Mouse (Mus musculus) brain, embryonic 14.5 days (tissue): Measurements from ENCODE around the gene H2-Ke6.

Source experiments
- CTCF ChIP-seq: fragments of 200-500 bp; IDR thresholded peaks from 2 replicates; pipeline ENCODE4 v1.5.1; 2012; ENCODE audit warnings: inconsistent platforms, mild to moderate bottlenecking, moderate library complexity, borderline replicate concordance; ENCODE audit not compliant: insufficient read depth, insufficient read length; ENCODE audit errors: extremely low read depth
- POLR2A ChIP-seq: fragments of 200-500 bp; IDR thresholded peaks from 2 replicates; pipeline ENCODE4 v1.6.1; 2012; ENCODE audit warnings: mild to moderate bottlenecking, inconsistent platforms, borderline replicate concordance; ENCODE audit not compliant: poor library complexity, insufficient read depth, insufficient read length, severe bottlenecking; ENCODE audit errors: extremely low read depth

- TF ChIP-seq POLR2A = no peak
- no peak for TF ChIP-seq CTCF
These were observed 21.3 kb downstream of the H2-Ke6 start for GRCm38 (mm10) chr17:34006570-34006969.
